Comparison of ENCODE assay signal across 8 mouse cellular contexts in genomic region chr5:73254660-73255059, GRCm38 (mm10). TPM values are rescaled to one million over a fixed set of nuclear protein-coding genes. Genes with fewer than 3 reads are reported as not detected.
DNase-seq lines count a peak whose midpoint lies in the region; ATAC-seq lines count a peak whose summit lies in the region.

No protein-coding gene starts in this region.

- DNase-seq in adrenal gland, postnatal 14 days = peak; percentile 19
- DNase-seq in adrenal gland, postnatal 10 days = no peak
- DNase-seq in 416B (ENCODE audit: low read depth) = peak; percentile 67
- DNase-seq in forebrain, embryonic 10.5 days (ENCODE audit: extremely low spot score, low spot score) = no peak
- no peak for DNase-seq in limb, embryonic 10.5 days (ENCODE audit: low spot score)
- DNase-seq in urinary bladder, postnatal 10 days (ENCODE audit: low spot score) = no peak
- no peak for DNase-seq in gastrocnemius, postnatal 14 days

- H3K4me3 ChIP-seq in forebrain, embryonic 10.5 days = peak overlapping the region; percentile 93
- H3K4me3 ChIP-seq in limb, embryonic 10.5 days = peak overlapping the region; percentile 83
- H3K4me3 ChIP-seq in neural tube, embryonic 15.5 days (replicated peaks) = peak overlapping the region; percentile 95

- peaks cover 33% of the 10 kb centered on the region for H3K4me1 ChIP-seq in forebrain, embryonic 10.5 days
- peaks cover 25% of the 10 kb centered on the region for H3K4me1 ChIP-seq in limb, embryonic 10.5 days
- peaks cover 27% of the 10 kb centered on the region for H3K4me1 ChIP-seq in neural tube, embryonic 15.5 days

- 0 out of 2 replicates have a peak, but pooled peaks cover 3% of the 10 kb centered on the region for H3K36me3 ChIP-seq in forebrain, embryonic 10.5 days (replicated peaks)
- 0 out of 2 replicates have a peak, but pooled peaks cover 1% of the 10 kb centered on the region for H3K36me3 ChIP-seq in limb, embryonic 10.5 days
- no peaks in the 10 kb centered on the region for H3K36me3 ChIP-seq in neural tube, embryonic 15.5 days

- intact Hi-C loops in gastrocnemius, postnatal 14 days (cut with DNase I; ENCODE audit: low total_unique reads) = no loop called here

- peaks cover 4% of the 10 kb centered on the region; the same call in 1 of the 2 replicates for H3K27me3 ChIP-seq in forebrain, embryonic 10.5 days (ENCODE audit: poor library complexity, severe bottlenecking)
- no peaks in the 10 kb centered on the region for H3K27me3 ChIP-seq in limb, embryonic 10.5 days (ENCODE audit: low read depth, poor library complexity, severe bottlenecking)
- H3K27me3 ChIP-seq in neural tube, embryonic 15.5 days (replicated peaks) = no peaks in the 10 kb centered on the region

- no peak for ATAC-seq in neural tube, embryonic 15.5 days (ENCODE audit: low FRiP score)

- peak overlapping the region; percentile 97 for H3K27ac ChIP-seq in forebrain, embryonic 10.5 days
- H3K27ac ChIP-seq in limb, embryonic 10.5 days = peak overlapping the region; percentile 95; the same call in 1 of the 2 replicates
- no peak overlapping the region for H3K27ac ChIP-seq in neural tube, embryonic 15.5 days (replicated peaks)

- peak overlapping the region; percentile 98 for H3K9ac ChIP-seq in neural tube, embryonic 15.5 days (replicated peaks)

- 65% methylated on average over 5 of the region's 5 CpGs for WGBS in forebrain, embryonic 10.5 days
- WGBS in limb, embryonic 10.5 days = 66% methylated on average over 5 of the region's 5 CpGs
- 41% methylated on average over 5 of the region's 5 CpGs for WGBS in neural tube, embryonic 15.5 days

- peak overlapping the region; percentile 62 for H3K4me2 ChIP-seq in neural tube, embryonic 15.5 days

- H3K9me3 ChIP-seq in forebrain, embryonic 10.5 days = no peaks in the 10 kb centered on the region
- H3K9me3 ChIP-seq in limb, embryonic 10.5 days (replicated peaks) = no peaks in the 10 kb centered on the region
- no peaks in the 10 kb centered on the region for H3K9me3 ChIP-seq in neural tube, embryonic 15.5 days (replicated peaks)

RNA-seq across cellular contexts. Expression of gene Fryl, which starts 1.8 kb away (rescaled TPM):
- 43.0 and 55.1 TPM in 2 replicates for total RNA-seq in adrenal gland, postnatal 14 days (2021)
- 10 to 100 TPM; 38.4 to 49.1 TPM for total RNA-seq in adrenal gland, postnatal 10 days (2021)
- 22.5 and 28.0 TPM in 2 replicates for polyA plus RNA-seq in forebrain, embryonic 10.5 days (2016; fragmentation: Nextera tagmentation; extraction: Ambion mirVana)
- 22.4 and 22.6 TPM in 2 replicates for polyA plus RNA-seq in limb, embryonic 10.5 days (2016; fragmentation: Nextera tagmentation; extraction: Ambion mirVana)
- polyA plus RNA-seq in neural tube, embryonic 15.5 days (2015; fragmentation: Nextera tagmentation; extraction: Ambion mirVana) = 37.0 and 37.8 TPM in 2 replicates
- total RNA-seq in gastrocnemius, postnatal 14 days (2021) = 10 to 100 TPM; 18.5 to 19.5 TPM

RNA-seq across cellular contexts. Expression of gene Ociad1, which starts 37.9 kb away (rescaled TPM):
- 226 and 236 TPM in 2 replicates for total RNA-seq in adrenal gland, postnatal 14 days (2021)
- total RNA-seq in adrenal gland, postnatal 10 days (2021) = 100 to 1,000 TPM; 217 to 226 TPM
- polyA plus RNA-seq in forebrain, embryonic 10.5 days (2016; fragmentation: Nextera tagmentation; extraction: Ambion mirVana) = 161 and 163 TPM in 2 replicates
- 130 and 154 TPM in 2 replicates for polyA plus RNA-seq in limb, embryonic 10.5 days (2016; fragmentation: Nextera tagmentation; extraction: Ambion mirVana)
- polyA plus RNA-seq in neural tube, embryonic 15.5 days (2015; fragmentation: Nextera tagmentation; extraction: Ambion mirVana) = 376 and 411 TPM in 2 replicates
- total RNA-seq in gastrocnemius, postnatal 14 days (2021) = 100 to 1,000 TPM; 155 to 159 TPM

Comparison
In these comparisons a context has a peak if more than half of its experiments do, and no peak if none do; other contexts are left out.
1. DNase-seq: peak in adrenal gland, postnatal 14 days (single experiment) and 416B (single experiment); none in adrenal gland, postnatal 10 days (single experiment), forebrain, embryonic 10.5 days (single experiment), limb, embryonic 10.5 days (single experiment), urinary bladder, postnatal 10 days (single experiment) and gastrocnemius, postnatal 14 days (single experiment).
2. Peak in every context shown above with its lines, with median percentiles within 50 percentile points of each other: H3K4me3 ChIP-seq.